In the genomic region with DNA sequence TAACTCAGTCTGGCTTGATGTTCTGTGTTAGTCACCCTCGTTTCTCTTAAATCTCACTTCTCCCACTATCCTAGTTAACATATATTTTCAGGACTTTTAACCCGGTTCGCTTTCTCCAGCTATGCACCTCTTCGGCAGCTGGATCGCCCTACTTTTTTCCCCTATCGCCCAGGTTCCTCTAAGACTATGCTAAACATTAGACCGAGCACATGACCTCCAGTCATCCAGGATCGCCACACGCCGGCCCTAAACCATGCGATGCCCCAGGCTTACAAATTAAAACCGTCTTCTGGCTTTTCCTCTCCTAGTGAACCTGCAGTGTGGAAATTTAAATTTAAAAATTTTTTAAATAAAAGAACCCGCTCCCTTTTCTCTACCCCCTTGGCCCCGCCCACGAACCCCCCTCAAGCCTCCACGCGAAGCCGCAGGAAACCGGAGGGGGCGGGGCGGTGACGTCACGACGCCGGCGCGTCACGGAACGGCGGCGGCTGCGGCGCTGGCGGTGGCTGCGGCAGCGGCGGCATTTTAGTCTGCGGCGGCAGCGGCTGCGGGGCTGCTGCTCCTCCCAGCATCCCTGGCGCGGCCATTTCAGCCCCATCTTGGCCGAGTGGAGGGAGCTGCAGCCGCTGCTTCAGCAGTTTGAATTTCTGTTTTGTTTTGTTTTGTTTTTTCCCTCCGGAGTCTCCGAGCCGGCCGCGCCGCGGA, we compare ENCODE assay signal across 8 mouse cellular contexts. TPM values are rescaled to one million over a fixed set of nuclear protein-coding genes. Genes with fewer than 3 reads are reported as not detected.
DNase-seq lines count a peak whose midpoint lies in the region; ATAC-seq and TF ChIP-seq lines count a peak whose summit lies in the region.

A gene (plus strand): TSS at position 482 of the 705 bp plus-strand sequence.

- H3K9me3 ChIP-seq in lung, embryonic 15.5 days = no peaks in the 10 kb centered on the region

- H3K9ac ChIP-seq in lung, embryonic 15.5 days = peak within 1 kb of the TSS; percentile 98

- WGBS in lung, embryonic 15.5 days = under 1% methylated on average over 46 of the region's 52 CpGs
- under 1% methylated on average over 52 of the region's 52 CpGs for WGBS in olfactory bulb, adult 2 months

- no peaks in the 10 kb centered on the region for H3K36me3 ChIP-seq in lung, embryonic 15.5 days

- no peak for TF ChIP-seq CTCF in olfactory bulb, adult 2 months (IDR thresholded peaks at IDR 0.05; ENCODE audit: insufficient read depth, low read depth, low read length)

- H3K27ac ChIP-seq in lung, embryonic 15.5 days = peak within 1 kb of the TSS; percentile 100
- H3K27ac ChIP-seq in olfactory bulb, adult 2 months (ENCODE audit: insufficient read depth, low read depth, low read length) = peak within 1 kb of the TSS; percentile 84

- peak; percentile 97 for DNase-seq in MN1 (ENCODE audit: low spot score)
- DNase-seq in cerebellum, adult 8-10 months = peak; percentile 98
- peak; percentile 89 for DNase-seq in forelimb bud, embryonic 11.5 days (ENCODE audit: low read depth, low spot score)
- DNase-seq in heart, postnatal 4 days = peak; percentile 99
- DNase-seq in layer of hippocampus, adult 9-10 months (ENCODE audit: low spot score) = peak; percentile 77
- peak; percentile 89 for DNase-seq in thymus, adult 18-20 months

- no peaks in the 10 kb centered on the region for H3K27me3 ChIP-seq in lung, embryonic 15.5 days

- H3K4me1 ChIP-seq in lung, embryonic 15.5 days = 0 out of 2 replicates have a peak, but pooled peaks cover 2% of the 10 kb centered on the region
- H3K4me1 ChIP-seq in olfactory bulb, adult 2 months (ENCODE audit: control insufficient read depth, insufficient read depth, low read length) = no peaks in the 10 kb centered on the region

- peak; percentile 95 for TF ChIP-seq POLR2A in olfactory bulb, adult 2 months (IDR thresholded peaks at IDR 0.05; ENCODE audit: insufficient read depth, low read depth, low read length)

- peak; percentile 81 for ATAC-seq in lung, embryonic 15.5 days (ENCODE audit: borderline replicate concordance, extremely low read depth, low FRiP score, low TSS enrichment)

- H3K4me2 ChIP-seq in lung, embryonic 15.5 days = peak within 1 kb of the TSS; percentile 86

- peak within 1 kb of the TSS; percentile 96 for H3K4me3 ChIP-seq in lung, embryonic 15.5 days
- peak within 1 kb of the TSS; percentile 93 for H3K4me3 ChIP-seq in olfactory bulb, adult 2 months (ENCODE audit: insufficient read depth, low read depth, low read length)

RNA-seq across cellular contexts. Expression of the gene that starts here (rescaled TPM):
- total RNA-seq in heart, postnatal 4 days (2021) = 10 to 100 TPM; 46.7 to 49.8 TPM
- polyA plus RNA-seq in lung, embryonic 15.5 days (2015; fragmentation: Nextera tagmentation; extraction: Ambion mirVana) = 9.1 and 9.2 TPM in 2 replicates
- not detected in 2 replicates for polyA plus RNA-seq in olfactory bulb, adult 2 months (2012; ENCODE audit: insufficient read depth, insufficient read length, low replicate concordance, missing spikeins)

Comparison
In these comparisons a context has a peak if more than half of its experiments do, and no peak if none do; other contexts are left out.
1. Peak in every context shown above with its lines: DNase-seq, ATAC-seq, H3K4me3 ChIP-seq and H3K27ac ChIP-seq.